Mouse (Mus musculus): ENCODE results near the gene Kcnip3.
A peak's percentile ranks its signal among the peaks of the same experiment; 100 is the strongest.

Gene Kcnip3

DNA sequence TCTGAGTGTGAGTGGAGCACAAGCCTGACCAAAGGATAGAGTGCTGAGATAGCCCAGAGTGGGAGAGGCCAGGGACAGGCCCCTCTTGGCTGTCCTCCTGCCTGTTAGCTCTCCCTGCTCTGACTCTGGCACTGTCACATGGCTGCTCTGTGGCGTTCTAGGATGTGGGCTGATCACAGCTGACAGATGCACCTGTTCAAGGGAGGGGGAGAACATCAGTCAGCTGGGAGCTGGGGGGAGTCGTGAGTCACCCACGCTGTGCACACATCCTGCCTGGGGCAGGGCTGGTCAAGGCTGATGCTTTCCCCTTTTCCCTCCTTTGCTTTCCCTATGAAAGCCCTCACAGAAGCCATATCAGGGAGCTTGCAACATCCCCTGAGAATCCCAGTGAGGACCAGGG, 3.6 kb downstream of the Kcnip3 start:
- no peak for DNase-seq (ENCODE audit: low read depth, low spot score)

DNA sequence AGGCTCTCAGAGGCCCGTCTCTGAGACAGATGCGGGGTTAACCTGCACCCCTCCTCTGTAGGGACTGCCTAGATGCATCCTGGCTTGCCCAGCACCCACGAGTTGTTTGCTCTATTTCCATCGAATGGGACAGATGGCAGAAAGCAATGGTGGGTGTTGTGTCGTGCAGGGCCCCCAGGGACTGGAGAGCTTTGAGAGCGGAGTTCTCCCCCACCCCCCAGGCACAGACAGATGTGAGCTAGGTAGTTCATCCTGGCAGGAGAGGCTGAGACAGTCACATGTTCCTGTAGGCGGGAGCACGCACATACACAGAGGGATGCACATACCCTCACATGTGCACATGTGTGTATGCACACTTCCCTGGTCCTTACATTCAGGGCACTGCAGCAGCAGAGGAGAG, 4.8 kb downstream of the Kcnip3 start:
- no peak for DNase-seq (ENCODE audit: low read depth, low spot score)

DNA sequence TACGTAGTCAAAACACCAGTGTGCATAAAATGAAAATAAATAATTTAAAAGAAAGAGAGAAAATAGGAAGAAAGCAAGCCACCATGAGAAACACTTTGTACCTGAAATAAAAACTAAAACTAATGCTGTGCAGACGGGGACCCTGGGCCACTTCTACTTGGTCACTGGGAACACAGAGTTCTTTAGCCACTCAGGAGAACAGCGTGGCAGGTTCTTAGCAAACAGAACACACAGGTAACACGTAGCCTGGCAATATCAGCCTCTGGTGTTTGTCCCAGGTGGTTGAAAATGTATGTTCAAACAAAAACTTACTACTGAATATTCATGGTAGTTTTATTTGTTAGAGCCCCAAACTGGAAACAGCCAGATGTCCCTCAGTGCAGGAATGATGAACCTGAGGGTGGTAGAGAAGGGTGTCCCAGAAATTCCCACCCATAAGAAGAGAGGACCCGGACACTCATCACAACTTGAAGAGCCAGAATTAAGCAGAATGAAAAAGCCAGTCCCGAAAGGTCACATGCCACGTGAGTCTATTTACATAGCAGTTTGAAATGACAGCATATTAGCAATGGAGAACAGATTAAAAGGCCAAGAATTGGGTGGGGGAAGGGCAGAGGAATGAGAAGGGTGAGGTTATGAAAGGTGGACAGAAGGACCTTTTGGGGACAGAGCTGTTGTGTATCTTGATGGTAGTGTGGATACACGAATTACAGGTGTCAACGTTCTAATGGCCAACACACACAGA, 7.3 kb downstream of the Kcnip3 start:
- DNase-seq (ENCODE audit: low read depth, low spot score) = no peak

DNA sequence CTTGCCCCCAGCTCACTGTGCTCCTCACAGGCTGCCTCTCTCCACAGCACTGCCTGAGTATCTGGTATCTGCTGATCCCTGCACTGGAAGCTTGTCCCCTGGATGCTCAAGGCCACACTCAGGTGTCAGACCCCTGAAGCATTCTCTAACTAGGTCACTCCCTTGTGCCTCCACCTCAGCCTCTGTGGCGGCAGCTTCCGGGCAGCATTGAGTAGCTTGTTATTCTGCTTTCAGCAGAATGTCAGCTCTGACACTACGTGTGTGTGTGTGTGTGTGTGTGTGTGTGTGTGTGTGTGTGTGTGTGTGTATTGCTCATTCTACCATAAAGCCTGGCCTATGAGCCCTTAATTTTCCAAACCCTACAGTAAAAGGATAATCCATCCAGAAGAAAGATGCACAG, 8.7 kb downstream of the Kcnip3 start:
- no peak for DNase-seq (ENCODE audit: low read depth, low spot score)

DNA sequence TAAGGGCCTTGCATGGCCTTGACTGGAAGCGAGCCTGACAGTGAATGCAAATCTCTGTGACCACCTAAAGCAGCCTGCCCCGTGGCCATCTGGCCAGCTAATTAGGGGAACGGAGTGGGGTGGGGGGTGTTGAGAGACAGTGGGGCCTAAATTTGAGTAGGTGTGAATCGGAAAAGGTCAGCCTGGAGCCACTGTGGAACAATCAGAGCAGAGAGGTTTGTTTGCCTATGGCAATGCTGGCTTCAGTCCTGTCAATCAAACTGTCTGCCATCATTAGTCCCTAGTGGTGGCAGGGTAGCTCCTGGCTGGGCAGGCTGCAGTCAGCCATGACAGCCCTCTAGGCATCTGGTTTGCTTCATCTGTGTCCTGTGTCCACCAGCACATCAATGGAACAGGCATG, 10.5 kb downstream of the Kcnip3 start:
- no peak for DNase-seq (ENCODE audit: low read depth, low spot score)

DNA sequence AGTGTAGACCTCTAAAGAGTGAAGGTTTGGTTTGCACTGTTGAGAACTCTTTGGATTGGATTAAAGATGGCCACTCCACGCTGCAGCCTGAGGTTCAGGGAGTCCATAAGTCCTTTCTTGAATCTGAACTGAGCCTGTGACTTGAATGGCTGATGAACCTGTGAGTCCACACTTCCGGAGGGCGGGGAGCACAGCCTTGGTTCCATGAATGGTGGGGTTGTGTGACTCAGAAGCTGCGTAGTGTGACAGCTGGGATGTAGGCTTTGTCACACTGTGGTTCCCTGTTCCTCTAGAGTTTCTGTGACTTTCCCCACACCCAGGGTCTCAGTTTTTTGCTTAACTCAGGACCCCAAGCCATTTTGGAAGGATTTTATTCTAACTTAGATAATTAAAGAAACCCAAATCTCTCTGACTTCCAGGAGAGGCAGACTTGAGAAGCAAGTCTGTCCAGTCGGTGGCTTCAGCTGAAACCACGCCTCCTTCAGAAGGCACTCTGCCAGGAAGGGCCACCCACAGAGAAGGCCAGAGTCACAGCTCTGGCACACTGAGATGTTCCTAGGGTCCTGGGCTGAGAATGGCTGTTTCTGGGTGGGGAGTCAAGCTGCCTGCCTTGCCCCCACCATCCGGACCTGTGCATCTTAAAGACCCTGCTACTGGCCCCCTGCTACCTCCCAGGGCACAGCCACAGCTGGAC, 13.8 kb downstream of the Kcnip3 start:
- no peak for DNase-seq (ENCODE audit: low read depth, low spot score)

DNA sequence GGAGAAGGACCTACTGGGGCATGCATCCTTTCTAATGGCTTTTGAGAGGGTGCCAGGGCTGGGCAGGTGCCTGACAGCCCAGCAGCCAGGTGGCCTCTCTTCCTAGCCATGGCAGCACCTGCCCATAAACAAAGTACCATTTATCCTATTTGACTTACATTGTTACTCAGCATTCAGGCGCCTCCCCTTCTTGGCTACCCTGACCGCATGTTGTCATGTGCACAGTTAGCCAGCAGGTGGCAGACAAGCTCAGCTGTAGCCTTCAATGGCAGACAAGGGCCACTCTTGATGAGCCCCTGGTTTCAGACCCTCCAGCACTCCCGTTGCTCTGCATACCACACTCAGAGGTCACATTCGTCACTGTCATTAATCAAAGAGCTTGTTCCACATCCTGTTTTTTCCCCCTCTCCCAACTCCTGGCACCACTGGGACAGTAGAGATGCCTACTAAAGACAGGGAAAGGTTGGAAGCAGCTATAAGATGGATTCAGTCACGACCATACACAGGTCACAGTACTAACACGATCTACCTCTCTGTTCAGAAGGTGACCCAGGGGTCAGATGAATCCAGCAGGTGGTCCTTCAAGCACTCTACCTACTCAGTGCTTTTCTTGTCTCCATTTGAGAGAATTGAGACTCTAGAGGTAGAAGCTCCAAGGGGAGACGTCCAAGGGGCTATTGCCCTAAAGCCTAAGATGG, 14.7 kb downstream of the Kcnip3 start:
- DNase-seq (ENCODE audit: low read depth, low spot score) = peak; percentile 70

DNA sequence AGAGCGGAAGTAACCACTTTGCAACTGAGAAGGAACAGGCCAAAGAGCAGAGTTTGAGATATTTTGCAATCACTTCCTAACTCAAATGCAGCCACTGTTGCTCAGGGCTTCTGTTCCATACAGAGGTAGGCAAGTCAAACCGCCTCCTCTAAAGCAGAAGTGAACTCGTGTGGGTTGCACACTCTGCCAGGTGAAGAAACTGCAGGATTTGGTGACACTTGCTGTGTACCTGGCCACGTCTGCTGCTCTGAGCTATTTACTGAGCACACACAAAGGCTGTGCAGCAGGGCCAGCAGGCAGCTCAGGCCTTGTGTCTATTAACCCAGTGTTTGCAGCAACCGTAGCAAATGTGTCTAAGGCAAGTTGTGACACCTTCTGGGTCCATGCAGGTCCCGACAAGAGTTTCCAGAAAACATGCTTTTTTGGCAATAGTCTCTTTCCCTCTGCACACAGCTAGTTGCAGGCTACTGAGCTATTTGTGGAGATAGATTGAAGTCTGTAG, 15.7 kb downstream of the Kcnip3 start:
- no peak for DNase-seq (ENCODE audit: low read depth, low spot score)

DNA sequence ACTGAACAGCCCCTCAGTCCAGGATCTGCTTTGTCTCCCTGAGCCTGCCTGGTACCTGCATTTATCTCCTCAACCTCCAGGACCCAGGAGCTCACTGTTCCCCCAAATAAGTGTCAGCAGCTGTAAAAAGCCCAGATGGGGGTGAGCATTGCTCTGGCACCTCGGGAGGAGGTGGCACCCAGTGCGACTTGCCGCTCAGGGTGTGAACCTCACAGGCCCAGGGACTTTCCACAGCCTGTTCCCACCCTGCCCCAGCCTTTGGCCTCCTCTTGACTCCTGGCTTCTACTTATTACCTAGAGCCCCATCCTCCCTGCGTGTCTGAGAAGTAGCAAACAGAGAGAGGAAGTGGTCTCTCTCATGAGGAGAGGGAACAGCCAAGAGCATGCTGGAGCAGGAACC, 16.7 kb downstream of the Kcnip3 start:
- DNase-seq (ENCODE audit: low read depth, low spot score) = no peak

DNA sequence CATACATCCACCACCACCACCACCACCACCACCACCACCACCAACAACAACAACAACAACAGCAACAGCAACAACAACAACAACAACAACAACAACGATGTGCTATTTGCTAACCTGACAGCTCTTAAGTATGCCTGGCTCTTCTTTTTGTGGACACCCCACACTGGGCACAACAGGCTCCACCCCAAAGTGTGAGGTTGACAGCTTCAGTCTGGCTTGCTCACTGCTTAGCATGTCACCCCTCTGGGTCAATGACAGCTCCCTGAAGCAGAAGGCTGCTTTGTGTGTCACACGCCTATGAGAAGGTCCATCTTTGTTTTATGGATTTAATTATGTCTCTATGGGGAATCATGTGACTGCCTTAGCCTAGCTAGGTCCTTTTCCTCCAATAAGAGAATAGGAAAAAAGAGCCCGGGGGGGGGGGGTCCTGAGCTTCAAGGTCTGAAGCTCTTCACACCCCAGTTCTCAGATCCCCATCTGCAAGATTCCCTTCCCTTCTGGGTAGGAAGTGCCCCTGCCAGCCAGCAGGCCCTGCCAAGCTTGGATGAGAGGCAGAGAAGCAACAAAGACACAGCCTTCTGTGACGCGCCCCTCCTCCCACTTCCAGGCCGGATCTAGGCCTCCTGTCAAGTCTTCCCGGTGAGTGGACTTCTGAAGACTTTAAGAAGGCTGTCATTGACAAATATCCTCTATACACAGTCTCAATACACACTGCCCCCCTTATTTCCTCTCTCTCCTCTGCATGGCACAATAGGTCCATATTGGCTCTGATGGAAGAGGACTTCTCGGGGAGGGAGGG, 17.9 kb downstream of the Kcnip3 start:
- DNase-seq (ENCODE audit: low read depth, low spot score) = no peak

DNA sequence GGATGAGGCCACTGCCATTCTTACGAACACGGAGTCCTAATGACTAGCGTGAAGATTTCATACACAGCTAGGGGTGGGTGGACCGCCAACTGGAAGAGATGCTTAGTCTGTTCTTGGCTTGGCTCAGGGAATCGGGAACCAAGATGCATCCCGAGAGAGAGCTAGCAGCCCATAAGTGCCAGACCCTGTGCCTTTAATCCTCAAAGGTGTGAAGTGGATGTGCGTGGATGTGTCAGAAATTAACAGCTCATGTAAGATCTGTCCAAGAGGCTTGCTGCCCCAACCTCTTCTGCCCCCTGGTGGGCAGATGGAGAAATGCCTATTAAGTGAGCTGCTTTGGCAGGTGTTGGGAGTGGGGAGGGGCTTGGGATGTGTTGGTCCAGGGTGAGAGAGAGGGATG, 20.8 kb downstream of the Kcnip3 start:
- DNase-seq (ENCODE audit: low read depth, low spot score) = no peak

DNA sequence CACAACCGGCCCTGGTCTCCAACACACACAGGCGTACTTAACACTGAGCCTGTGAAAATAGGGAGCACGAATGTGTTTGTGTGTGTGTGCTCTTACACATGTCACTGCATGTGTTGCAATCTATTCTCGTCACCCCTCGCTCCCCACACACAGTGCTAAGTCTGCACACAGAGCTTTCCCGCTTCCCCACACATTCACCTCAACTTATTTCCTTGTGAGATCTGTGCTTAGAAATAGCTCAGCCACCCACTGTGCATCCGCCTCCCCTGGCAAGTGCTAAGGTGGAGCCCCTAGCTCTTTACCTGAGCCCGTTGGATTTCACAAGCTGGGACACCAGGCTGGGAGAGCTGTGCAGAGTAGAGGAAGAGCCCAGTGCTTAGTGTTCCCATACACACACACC, 23.1 kb downstream of the Kcnip3 start:
- DNase-seq (ENCODE audit: low read depth, low spot score) = no peak

DNA sequence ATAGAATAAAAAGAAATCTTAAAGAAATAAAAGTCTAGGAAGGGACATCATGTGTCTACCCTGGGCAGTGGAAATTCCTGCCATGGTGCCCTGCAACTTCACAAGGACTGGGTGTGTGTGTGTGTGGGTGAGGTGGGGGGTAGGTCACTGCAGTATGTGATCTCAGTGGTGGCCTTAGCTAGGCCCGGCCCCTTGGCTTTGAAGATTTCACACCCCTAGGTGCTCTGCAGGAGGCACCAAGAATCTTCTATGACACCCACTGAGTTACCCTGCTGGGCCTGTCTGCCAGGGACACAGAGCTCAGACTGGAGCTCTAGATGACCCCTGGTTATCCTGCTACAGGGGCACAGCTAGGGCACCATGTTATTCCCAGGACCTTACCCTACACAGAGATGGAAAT, 25.6 kb downstream of the Kcnip3 start:
- no peak for DNase-seq (ENCODE audit: low read depth, low spot score)

DNA sequence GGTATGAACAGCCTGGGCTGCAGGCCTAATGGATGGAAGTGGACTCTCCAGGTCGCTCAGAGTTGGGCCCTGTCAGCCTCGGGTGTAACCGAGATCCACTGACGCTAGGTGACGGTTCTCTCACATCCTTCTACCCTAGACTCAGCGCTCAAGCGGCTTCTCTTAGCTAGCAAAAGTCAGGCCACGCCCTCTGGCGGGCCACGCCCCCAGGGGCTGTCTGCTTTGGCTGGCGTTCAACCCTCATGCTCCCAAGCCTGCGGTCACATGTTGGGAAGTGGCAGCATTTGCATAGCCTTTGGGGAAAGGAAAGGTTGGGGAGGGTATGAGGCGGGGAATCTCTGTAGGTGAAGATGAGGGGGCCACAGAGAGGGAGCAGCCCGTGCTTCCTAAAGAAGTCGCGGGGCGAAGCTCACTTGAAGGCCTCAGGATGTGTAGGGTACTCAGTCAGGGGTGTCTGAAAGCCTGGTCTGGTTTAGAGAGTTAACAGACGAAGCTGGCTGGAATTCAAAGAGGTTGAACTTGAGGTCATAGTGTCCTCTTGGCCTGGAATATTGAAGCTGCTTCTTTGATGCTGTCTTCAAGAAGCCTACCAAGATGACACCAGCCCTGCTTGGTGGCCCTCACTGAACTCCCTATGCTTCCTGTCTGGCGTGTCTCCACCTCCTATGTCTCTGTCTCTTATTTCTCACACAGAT, 37.3 kb downstream of the Kcnip3 start:
- DNase-seq (ENCODE audit: low read depth, low spot score) = peak; percentile 34

DNA sequence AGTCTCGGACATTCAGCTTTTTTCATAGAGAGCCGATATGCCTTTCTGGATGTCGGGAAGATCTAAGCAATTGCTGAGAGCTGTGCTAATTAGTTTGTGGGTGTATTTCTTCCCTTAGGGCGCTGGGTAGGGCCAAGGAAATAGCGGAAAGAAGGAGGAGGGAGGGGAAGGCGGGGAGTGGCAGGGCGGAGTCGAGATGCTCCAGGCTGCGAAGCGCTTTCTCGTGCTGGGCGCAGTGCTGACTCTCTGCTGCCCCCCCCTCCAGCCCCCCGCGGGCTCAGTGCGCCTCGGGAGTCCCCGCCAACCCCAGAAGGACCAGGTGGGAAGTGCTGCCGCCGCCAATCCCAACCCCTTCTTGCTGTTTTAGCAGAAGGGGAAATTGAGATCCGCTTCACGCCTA, 38.9 kb downstream of the Kcnip3 start:
- DNase-seq (ENCODE audit: low read depth, low spot score) = no peak

DNA sequence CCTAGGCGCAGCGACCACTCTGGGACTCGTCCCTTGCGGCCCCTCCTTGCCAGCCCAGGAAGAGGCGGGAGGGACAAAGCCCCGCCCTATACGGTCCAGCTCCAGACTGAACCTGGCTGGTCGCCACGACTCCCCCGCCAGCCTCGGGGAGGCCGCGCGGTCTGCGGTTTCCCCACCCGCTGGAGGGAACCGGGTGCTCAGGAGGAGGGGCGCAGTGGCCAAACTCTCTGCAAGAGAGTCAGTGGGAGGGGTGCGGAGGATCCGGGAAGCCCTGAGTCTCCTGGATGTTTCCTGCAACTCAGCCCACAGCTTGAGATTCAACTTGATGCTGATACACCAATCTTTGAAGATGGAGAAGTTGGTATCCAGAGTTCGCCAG, 39.4 kb downstream of the Kcnip3 start:
- no peak for DNase-seq (ENCODE audit: low read depth, low spot score)

DNA sequence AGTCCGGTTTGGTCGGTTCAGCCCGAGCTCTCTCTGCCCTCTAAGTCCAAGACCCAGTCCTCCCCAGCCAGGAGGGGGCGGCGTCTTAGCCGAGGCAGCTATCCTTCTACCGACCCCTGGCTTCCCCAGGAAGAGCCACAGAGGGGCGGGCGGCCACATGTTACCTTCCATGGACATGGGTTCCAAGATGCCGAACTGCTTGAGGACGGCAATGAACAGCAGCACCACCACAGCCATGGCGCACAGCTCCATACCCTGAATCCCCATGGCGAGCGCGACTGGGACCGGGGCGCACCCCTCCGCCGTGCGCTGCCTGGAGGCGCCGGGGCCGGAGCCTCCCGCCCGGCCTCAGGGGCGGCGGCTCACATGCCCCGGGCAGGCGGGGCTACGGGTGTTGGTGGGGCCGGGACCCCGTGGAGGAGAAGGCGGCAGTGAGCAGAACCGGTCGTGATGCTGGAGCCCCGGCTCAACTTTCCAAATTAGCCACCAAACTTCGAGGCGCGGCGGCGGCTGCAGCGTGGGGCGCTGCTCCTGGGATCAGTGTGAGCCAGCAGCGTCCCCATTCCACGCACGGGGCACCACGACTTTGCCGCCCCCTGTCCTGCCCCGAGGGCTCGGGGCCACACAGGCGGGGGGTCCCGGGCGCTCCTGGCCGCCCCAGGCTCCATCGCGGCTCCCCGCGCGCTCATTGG, 39.9 kb downstream of the Kcnip3 start:
- DNase-seq (ENCODE audit: low read depth, low spot score) = no peak

DNA sequence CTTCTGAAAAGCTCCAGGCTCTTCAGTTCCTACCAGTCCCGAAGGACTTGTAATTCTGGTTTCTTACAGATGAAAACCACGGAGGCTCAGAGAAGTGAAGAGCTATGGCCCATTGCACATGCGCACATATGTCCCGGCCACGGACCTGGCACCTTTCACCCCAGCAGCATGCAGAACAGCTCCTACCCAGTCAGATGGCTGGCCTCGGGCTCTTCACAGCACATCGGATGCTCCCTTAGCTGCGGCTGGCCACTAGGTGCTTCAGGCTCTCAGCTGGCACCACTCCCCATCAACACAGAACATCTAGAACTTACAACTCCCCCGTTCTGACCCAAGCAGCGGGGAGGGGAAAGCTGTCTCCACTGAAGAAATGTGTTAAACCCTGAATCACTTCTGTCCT, 42.1 kb downstream of the Kcnip3 start:
- DNase-seq (ENCODE audit: low read depth, low spot score) = no peak

DNA sequence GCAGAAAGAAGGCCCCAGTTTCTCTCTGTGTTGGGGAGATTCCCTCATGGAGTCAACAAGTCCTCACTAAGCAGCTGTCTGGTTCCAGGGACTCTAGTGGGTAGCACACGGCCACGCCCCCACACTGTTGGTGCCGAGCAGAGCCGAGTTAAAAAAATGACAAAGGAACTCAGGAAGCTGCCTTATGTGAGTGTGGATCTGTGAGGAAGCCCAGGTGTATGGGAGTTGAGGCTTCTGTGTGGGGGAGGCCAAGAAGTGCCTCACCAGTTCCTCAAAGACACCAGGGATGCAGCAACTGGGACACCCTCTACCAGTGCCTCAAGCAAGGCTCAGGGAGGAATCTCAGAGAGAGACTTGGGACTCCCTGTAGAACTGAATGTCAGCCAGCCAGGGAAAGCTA, 42.7 kb downstream of the Kcnip3 start:
- DNase-seq (ENCODE audit: low read depth, low spot score) = no peak

DNA sequence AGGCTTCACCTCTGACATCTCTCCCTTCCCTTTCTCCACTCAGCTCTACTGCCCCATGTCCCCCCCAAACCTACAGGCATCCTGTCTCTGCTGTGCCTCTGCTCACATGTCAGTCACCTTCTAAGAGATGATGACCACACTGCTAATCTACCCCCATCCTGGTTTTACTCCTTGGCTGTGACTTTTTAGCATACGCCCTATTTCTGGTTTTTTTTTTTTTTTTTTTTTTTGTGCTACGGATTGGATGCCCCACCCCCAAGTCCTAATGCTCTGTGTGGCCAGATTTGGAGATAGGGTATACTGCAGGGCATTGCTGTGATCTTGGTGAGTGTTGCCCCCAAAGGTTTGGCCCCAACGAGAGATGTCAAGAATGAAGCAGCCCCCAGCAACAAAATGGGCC, 49.6 kb downstream of the Kcnip3 start:
- no peak for DNase-seq (ENCODE audit: low read depth, low spot score)

DNA sequence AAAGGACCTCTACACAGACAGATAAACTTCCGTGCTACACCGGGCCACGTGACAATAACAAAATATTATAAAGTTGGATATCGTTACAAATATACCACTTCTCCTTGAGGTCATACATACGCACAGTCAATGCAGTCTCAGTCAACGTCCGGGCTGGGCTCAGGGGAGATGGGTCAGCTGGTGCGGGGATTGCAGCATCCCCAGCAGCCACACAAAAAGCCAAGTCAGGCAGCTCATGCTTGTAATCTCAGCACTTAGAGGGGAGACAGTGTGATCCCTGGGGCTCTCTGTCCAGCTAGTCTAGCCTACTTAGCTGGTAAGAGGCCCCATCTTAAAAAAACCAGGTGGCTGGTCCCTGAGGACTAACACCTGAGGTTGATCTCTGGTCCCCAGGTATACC, 50.6 kb downstream of the Kcnip3 start:
- no peak for DNase-seq (ENCODE audit: low read depth, low spot score)
